Mouse (Mus musculus) liver, embryonic 12.5 days (tissue): ENCODE measurements around the gene St6gal1. TPM values are rescaled to one million over a fixed set of nuclear protein-coding genes. Genes with fewer than 3 reads are reported as not detected.
A peak's percentile ranks its signal among the peaks of the same experiment; 100 is the strongest.

Experiments used
- ATAC-seq: fragments of 200-750 bp; cut with Nextera tagmentation; 2 replicates; pipeline ENCODE4 v1.8.0; 2017; ENCODE audit warnings: moderate number of reproducible peaks, mild to moderate bottlenecking, moderate library complexity
- H3K27ac ChIP-seq: fragments of 300-500 bp; sonication (generic); 2 replicates; pipeline ENCODE4 v1.5.1; 2016; ENCODE audit warnings: mild to moderate bottlenecking
- H3K27me3 ChIP-seq: fragments of 300-500 bp; sonication (generic); replicated peaks from 2 replicates; pipeline ENCODE4 v1.6.1; 2016; ENCODE audit warnings: mild to moderate bottlenecking, moderate library complexity
- H3K36me3 ChIP-seq: fragments of 300-500 bp; sonication (generic); 2 replicates; pipeline ENCODE4 v1.6.1; 2016; ENCODE audit warnings: mild to moderate bottlenecking, moderate library complexity
- H3K4me1 ChIP-seq: fragments of 300-500 bp; sonication (generic); 2 replicates; pipeline ENCODE4 v1.6.1; 2016
- H3K4me2 ChIP-seq: fragments of 300-500 bp; sonication (generic); 2 replicates; pipeline ENCODE4 v1.6.1; 2016; ENCODE audit warnings: mild to moderate bottlenecking, moderate library complexity
- H3K4me3 ChIP-seq: fragments of 300-500 bp; sonication (generic); 2 replicates; pipeline ENCODE4 v1.5.1; 2016; ENCODE audit warnings: mild to moderate bottlenecking, moderate library complexity
- H3K9ac ChIP-seq: fragments of 300-500 bp; sonication (generic); 2 replicates; pipeline ENCODE4 v1.6.1; 2016; ENCODE audit warnings: mild to moderate bottlenecking, moderate library complexity
- H3K9me3 ChIP-seq: fragments of 300-500 bp; sonication (generic); replicated peaks from 2 replicates; pipeline ENCODE4 v1.6.1; 2016; ENCODE audit warnings: mild to moderate bottlenecking, moderate library complexity
- WGBS: fragments of 180-500 bp; shearing (Covaris S2); methylation state at CpG from one replicate; pipeline ENCODE4 v1.1.7; 2016; ENCODE audit not compliant: insufficient replicate concordance; 5-methylcytosine and 5-hydroxymethylcytosine counted together
- polyA plus RNA-seq: library from polyadenylated mRNA; unstranded; fragments of >200 nt; fragmentation: Nextera tagmentation; extraction: Ambion mirVana; gene quantifications from 2 replicates; pipeline ENCODE4 v1.2.1, GENCODE M21; 2016

Gene St6gal1
- polyA plus RNA-seq, 1 experiment from 2014 or later = 7.5 TPM

- no peak for ATAC-seq
- no peak overlapping the region for H3K27ac ChIP-seq
- no peak overlapping the region for H3K9ac ChIP-seq
- H3K4me2 ChIP-seq = no peak overlapping the region
- no peaks in the 10 kb centered on the region for H3K4me1 ChIP-seq
- H3K36me3 ChIP-seq = no peaks in the 10 kb centered on the region
- no peaks in the 10 kb centered on the region for H3K9me3 ChIP-seq
- 28% methylated on average over 5 of the region's 5 CpGs for WGBS
- no peak overlapping the region for H3K4me3 ChIP-seq
- no peaks in the 10 kb centered on the region for H3K27me3 ChIP-seq
Measured at GRCm38 (mm10) chr16:23374938-23375337, 150.4 kb downstream of the St6gal1 start.

DNA sequence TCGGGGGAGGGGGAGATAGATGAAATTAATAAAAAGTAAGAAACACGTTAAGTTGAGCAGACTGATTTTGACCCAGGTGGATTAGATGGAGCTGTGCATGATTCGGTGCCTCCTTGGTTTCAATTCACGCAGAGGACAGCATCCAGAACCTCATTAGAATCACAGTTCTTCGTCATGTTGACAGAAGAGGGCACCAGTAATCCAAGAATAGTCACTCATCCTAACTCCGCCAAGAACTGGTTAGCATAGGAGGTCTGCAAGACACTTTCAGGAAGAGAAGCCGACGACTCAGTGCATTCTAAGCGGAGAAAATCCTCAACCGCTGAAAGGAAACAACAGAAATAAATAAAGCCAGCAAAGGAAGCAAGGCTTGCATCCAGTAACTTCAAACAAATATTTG is 151.6 kb downstream of the St6gal1 start:
- 35% methylated on average over 10 of the region's 10 CpGs for WGBS
- no peak overlapping the region for H3K9ac ChIP-seq
- no peaks in the 10 kb centered on the region for H3K4me1 ChIP-seq
- H3K9me3 ChIP-seq = no peaks in the 10 kb centered on the region
- no peaks in the 10 kb centered on the region for H3K36me3 ChIP-seq
- no peak overlapping the region for H3K4me2 ChIP-seq
- no peak overlapping the region for H3K27ac ChIP-seq
- ATAC-seq = no peak
- H3K4me3 ChIP-seq = no peak overlapping the region
- no peaks in the 10 kb centered on the region for H3K27me3 ChIP-seq

GRCm38 (mm10) chr16:23379536-23380230 is 155.1 kb downstream of the St6gal1 start:
- no peaks in the 10 kb centered on the region for H3K9me3 ChIP-seq
- H3K36me3 ChIP-seq = no peaks in the 10 kb centered on the region
- ATAC-seq = no peak
- no peak overlapping the region for H3K4me3 ChIP-seq
- H3K27me3 ChIP-seq = no peaks in the 10 kb centered on the region
- H3K27ac ChIP-seq = no peak overlapping the region
- H3K4me1 ChIP-seq = no peaks in the 10 kb centered on the region
- H3K9ac ChIP-seq = no peak overlapping the region
- H3K4me2 ChIP-seq = no peak overlapping the region
- WGBS = 64% methylated on average over 3 of the region's 3 CpGs

DNA sequence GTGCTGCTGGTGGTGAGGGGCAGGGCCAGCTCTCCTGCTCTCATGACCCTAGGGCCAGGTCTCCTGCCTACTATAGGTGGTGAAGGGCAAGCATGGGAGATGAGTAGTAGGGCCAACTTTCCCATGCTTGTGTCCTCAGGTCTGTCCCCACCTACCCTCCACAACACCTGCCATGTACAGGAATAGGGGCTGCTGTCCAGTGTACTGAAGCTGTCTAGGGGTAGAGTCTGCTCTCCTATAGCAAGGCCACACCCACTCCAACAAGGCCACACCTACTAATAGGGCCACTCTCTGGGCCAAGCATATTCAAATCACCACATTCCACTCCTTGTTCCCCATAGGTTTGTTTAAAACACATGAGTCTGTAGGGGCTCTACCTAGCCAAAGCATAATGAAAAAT is 159.8 kb downstream of the St6gal1 start:
- no peak overlapping the region for H3K9ac ChIP-seq
- no peak for ATAC-seq
- H3K4me2 ChIP-seq = no peak overlapping the region
- H3K9me3 ChIP-seq = no peaks in the 10 kb centered on the region
- no peaks in the 10 kb centered on the region for H3K27me3 ChIP-seq
- H3K4me1 ChIP-seq = no peaks in the 10 kb centered on the region
- no peak overlapping the region for H3K27ac ChIP-seq
- no peaks in the 10 kb centered on the region for H3K36me3 ChIP-seq
- no peak overlapping the region for H3K4me3 ChIP-seq

- no peaks in the 10 kb centered on the region for H3K27me3 ChIP-seq
- ATAC-seq = no peak
- WGBS = 55% methylated on average over 5 of the region's 5 CpGs
- no peak overlapping the region for H3K4me3 ChIP-seq
- H3K4me2 ChIP-seq = no peak overlapping the region
- H3K9me3 ChIP-seq = no peaks in the 10 kb centered on the region
- no peak overlapping the region for H3K27ac ChIP-seq
- no peaks in the 10 kb centered on the region for H3K36me3 ChIP-seq
- H3K9ac ChIP-seq = no peak overlapping the region
- peaks cover 16% of the 10 kb centered on the region for H3K4me1 ChIP-seq
Measured at GRCm38 (mm10) chr16:23397931-23398330, 173.4 kb downstream of the St6gal1 start.

- 4% methylated on average over 4 of the region's 4 CpGs for WGBS
- Histone ChIP-seq H3K4me2 (no peak overlapping the region), H3K4me1 (peaks cover 16% of the 10 kb centered on the region), H3K27ac (no peak overlapping the region), H3K4me3 (no peak overlapping the region), H3K27me3 (no peaks in the 10 kb centered on the region), H3K36me3 (no peaks in the 10 kb centered on the region), H3K9me3 (no peaks in the 10 kb centered on the region), H3K9ac (no peak overlapping the region)
- ATAC-seq = peak; percentile 68
Measured at GRCm38 (mm10) chr16:23401463-23401862, 176.9 kb downstream of the St6gal1 start.

GRCm38 (mm10) chr16:23401959-23402358 is 177.4 kb downstream of the St6gal1 start:
- Histone ChIP-seq H3K9me3 (no peaks in the 10 kb centered on the region), H3K4me3 (no peak overlapping the region), H3K36me3 (no peaks in the 10 kb centered on the region), H3K4me2 (no peak overlapping the region), H3K4me1 (peaks cover 16% of the 10 kb centered on the region), H3K9ac (no peak overlapping the region), H3K27ac (no peak overlapping the region), H3K27me3 (no peaks in the 10 kb centered on the region)
- WGBS = 55% methylated on average over 3 of the region's 3 CpGs
- no peak for ATAC-seq

GRCm38 (mm10) chr16:23403008-23403755 is 178.6 kb downstream of the St6gal1 start:
- Histone ChIP-seq H3K4me2 (no peak overlapping the region), H3K27ac (no peak overlapping the region), H3K4me3 (no peak overlapping the region), H3K36me3 (no peaks in the 10 kb centered on the region), H3K4me1 (peaks cover 16% of the 10 kb centered on the region), H3K27me3 (no peaks in the 10 kb centered on the region), H3K9ac (no peak overlapping the region), H3K9me3 (no peaks in the 10 kb centered on the region)
- no peak for ATAC-seq
- 39% methylated on average over 8 of the region's 8 CpGs for WGBS

Other genes with a start within 250 kb of the St6gal1 start
- gene Kng2, start 195.3 kb upstream of the St6gal1 start, polyA plus RNA-seq = 0.93 and 1.1 TPM in 2 replicates
- 145 and 151 TPM in 2 replicates for gene Kng1, start 166.9 kb upstream of the St6gal1 start, polyA plus RNA-seq
- gene Eif4a2, start 117.3 kb upstream of the St6gal1 start, polyA plus RNA-seq = 99.9 and 102 TPM in 2 replicates
- 184 and 199 TPM in 2 replicates for gene Rfc4, start 97.0 kb upstream of the St6gal1 start, polyA plus RNA-seq
- gene Adipoq, start 78.2 kb upstream of the St6gal1 start, polyA plus RNA-seq = not detected in 2 replicates
- not detected in 2 replicates for gene Rtp1, start 204.4 kb downstream of the St6gal1 start, polyA plus RNA-seq